Mouse (Mus musculus) Muller cell, postnatal 12 days (primary cell): ENCODE measurements around the gene Olfr494.

Experiments used
- DNase-seq: peaks from one replicate; pipeline ENCODE4 v3.0.0-alpha.2; 2015; ENCODE audit errors: inconsistent ontology term

Olfr494 gene

GRCm38 (mm10) chr7:108365035-108365434 lies at the start of gene Olfr494:
TSS of gene Olfr494 (plus strand) at chr7:108365335.
- DNase-seq, result no peak

- no peak for DNase-seq
Observed at GRCm38 (mm10) chr7:108323574-108323973, 41.6 kb upstream of the Olfr494 start, which contains the start of gene Olfr492. TSS of gene Olfr492 (minus strand) at chr7:108323674.

- no peak for DNase-seq
Observed at GRCm38 (mm10) chr7:108346879-108347278, 18.3 kb upstream of the Olfr494 start, which contains the start of gene Olfr493. TSS of gene Olfr493 (minus strand) at chr7:108346979.

GRCm38 (mm10) chr7:108392867-108393266 lies 27.7 kb downstream of the Olfr494 start, which contains the start of gene Olfr495:
TSS of gene Olfr495 (plus strand) at chr7:108393167.
- DNase-seq, result no peak
